In the genomic region with DNA sequence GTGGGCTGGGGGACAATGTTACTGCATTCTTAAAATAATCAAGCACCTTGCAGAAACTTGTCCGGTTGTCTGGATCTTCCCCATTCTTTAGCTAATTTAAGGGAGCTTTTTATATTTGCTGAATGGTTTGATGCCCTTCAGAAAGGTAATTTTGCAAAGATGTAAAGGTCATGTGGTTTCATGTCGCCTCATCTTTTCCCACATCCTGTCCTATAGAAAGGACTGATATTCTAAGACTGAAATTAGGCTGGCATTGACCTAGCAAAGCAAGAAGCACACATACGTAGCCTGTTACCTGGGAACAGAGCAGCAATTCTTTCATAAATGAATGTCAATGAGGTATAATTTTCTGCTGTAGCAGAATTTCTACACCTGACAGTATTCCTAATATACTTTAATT, we compare ENCODE assay signal across 16 mouse cellular contexts.
"Had no signal": no experiment of that assay in that cellular context is flagged by ENCODE, and none has a peak within 500 bp of the region (broad histone marks: within the 10 kb centered on the region; RNA-seq: fewer than 3 reads in every experiment).

No protein-coding gene starts in this region.

- DNase-seq: gastrocnemius, postnatal 14 days; gastrocnemius, postnatal 36 days; heart, adult 18-20 months; heart, postnatal 14 days; heart, postnatal 36 days; kidney, adult 11 months; kidney, adult 2 months; kidney, adult 9 months; kidney, postnatal 25 days; kidney, postnatal 4 days; layer of hippocampus, postnatal 36 days; left cerebral cortex, postnatal 4 days; liver; liver, embryonic 13.5 days had no signal

- ATAC-seq: hindbrain, postnatal 0 days; intestine, embryonic 16.5 days had no signal
